Mouse (Mus musculus) liver, adult 2 months (tissue): ENCODE results near the gene Bnip3.

Source experiments
- CTCF ChIP-seq: fragments of 200-500 bp; IDR thresholded peaks from 2 replicates; pipeline ENCODE4 v1.5.1; 2011; ENCODE audit warnings: low read depth, low read length, control low read depth
- POLR2A ChIP-seq: fragments of 200-500 bp; IDR thresholded peaks from 2 replicates; pipeline ENCODE4 v1.6.1; 2011; ENCODE audit warnings: low read length, control low read depth; ENCODE audit not compliant: insufficient read depth; ENCODE audit errors: extremely low read depth

- TF ChIP-seq CTCF: no peak
- no peak for TF ChIP-seq POLR2A
These were observed 65.9 kb downstream of the Bnip3 start for GRCm38 (mm10) chr7:138843421-138843820.
